Mouse (Mus musculus) hematopoietic stem cell, adult 5-6 weeks (primary cell): Measurements from ENCODE around the gene Glce. TPM values are rescaled to one million over a fixed set of nuclear protein-coding genes. Genes with fewer than 3 reads are reported as not detected.
A peak's percentile ranks its signal among the peaks of the same experiment; 100 is the strongest.

Experiments
- ATAC-seq, 2 experiments: fragments of 125-278 bp in 1 of 2; replicated peaks in 1 of 2; 2 replicates each; pipeline ENCODE4 v1.8.0; 2016 to 2017; ENCODE audit warnings: inconsistent platforms in 2 of 2, mild to moderate bottlenecking in 2 of 2, moderate number of reproducible peaks in 2 of 2, low read depth in 1 of 2, moderate TSS enrichment in 1 of 2; ENCODE audit not compliant: low FRiP score in 2 of 2, poor library complexity in 2 of 2, severe bottlenecking in 2 of 2, insufficient read depth in 1 of 2, low TSS enrichment in 1 of 2
- total RNA-seq: library from RNA; stranded (forward); fragments of 172-1452, 232-1000 nt; gene quantifications from 2 replicates; pipeline ENCODE4 v1.2.3, GENCODE M21; 2017

The Glce gene
- total RNA-seq, 1 experiment from 2014 or later = 19.3 TPM

DNA sequence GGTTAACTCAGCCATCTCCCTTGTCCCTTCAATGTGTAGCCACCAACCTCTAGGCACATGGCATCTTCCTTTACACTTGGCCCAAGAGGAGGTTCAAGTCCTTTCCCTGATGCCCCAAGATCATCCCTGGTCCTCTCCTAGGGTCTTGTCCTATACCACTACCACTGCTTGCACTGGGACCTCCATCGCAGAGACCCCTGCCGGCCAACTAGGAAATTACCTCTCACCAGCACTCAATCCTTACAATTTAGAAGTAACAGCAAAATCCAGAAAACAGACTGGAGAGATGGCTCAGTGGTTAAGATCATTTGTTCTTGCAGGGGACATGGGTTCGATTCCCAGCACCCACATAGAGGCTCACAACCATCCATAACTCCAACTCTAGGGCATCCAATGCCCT is 107.0 kb downstream of the Glce start:
- ATAC-seq = no peak

DNA sequence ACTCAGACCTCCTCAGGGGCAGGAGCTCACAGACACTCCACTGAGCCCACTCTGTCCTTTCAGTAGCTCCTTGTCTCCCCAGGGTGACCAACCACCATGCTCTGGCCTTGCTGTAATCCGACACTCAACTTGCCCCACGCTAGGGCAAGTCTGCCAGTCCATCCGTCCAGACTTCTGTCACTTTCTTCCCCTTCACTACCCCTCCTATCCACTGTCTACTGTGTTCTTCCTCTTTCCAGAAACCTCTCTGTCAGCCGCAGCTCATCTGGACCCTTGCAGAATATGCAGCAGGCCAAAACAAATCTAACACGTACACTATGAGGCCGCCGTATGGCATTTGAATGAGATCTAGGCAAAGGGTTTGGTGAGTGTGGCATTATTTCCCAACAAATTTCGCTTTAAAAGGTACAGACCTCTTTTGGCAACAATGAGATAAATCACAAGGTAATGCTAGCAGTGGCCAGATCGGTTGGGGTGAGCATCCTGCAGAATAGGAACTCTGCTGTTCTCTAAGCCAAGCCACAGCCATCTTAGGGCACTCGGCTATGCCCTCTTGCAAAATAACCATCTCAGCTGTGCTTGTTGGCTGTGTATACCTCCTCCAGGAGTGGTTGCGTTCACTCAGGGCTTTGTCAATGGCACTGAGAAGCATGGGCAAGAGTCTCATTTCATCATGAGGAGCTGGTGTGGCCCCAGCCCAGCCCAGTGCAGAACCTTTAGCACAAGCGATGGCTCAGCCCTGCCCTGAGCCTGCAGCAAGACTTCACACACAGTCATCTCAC is 108.9 kb downstream of the Glce start:
- peak in 1 of 2 experiments; percentile 41; a peak in 2 of 4 replicates for ATAC-seq

DNA sequence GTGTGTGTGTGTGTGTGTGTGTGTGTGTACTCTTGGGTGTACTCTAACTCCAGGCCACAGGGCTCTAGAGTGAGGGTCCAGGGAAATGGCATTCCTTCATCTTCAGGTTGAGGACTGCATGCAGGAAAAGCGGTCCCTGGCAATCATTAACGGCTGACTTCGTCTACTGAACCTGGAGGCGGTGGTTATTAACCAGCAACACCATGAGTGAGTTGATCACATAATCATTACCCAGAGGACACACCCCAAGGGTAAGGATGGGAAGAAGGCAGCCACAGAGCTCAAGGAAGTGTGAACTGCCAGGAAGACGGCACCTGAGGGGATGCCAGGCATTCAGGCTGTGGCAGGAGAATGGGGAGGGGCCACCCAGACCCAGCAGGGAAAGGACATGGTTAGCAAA is 114.1 kb downstream of the Glce start:
- ATAC-seq = no peak

Other genes with a start within 250 kb of the Glce start
- gene Rplp1, start 208.1 kb downstream of the Glce start, total RNA-seq = 4,785 and 5,477 TPM in 2 replicates
- 142 and 175 TPM in 2 replicates for gene Kif23, start 175.9 kb downstream of the Glce start, total RNA-seq
- gene Paqr5, start 95.8 kb downstream of the Glce start, total RNA-seq = 13.3 and 15.0 TPM in 2 replicates
- not detected in 2 replicates for gene Spesp1, start 159.6 kb upstream of the Glce start, total RNA-seq
- gene Anp32a, start 218.6 kb upstream of the Glce start, total RNA-seq = 642 and 1,000 TPM in 2 replicates